Mouse (Mus musculus): ENCODE data around the gene 1110051M20Rik.

The 1110051M20Rik gene

DNA sequence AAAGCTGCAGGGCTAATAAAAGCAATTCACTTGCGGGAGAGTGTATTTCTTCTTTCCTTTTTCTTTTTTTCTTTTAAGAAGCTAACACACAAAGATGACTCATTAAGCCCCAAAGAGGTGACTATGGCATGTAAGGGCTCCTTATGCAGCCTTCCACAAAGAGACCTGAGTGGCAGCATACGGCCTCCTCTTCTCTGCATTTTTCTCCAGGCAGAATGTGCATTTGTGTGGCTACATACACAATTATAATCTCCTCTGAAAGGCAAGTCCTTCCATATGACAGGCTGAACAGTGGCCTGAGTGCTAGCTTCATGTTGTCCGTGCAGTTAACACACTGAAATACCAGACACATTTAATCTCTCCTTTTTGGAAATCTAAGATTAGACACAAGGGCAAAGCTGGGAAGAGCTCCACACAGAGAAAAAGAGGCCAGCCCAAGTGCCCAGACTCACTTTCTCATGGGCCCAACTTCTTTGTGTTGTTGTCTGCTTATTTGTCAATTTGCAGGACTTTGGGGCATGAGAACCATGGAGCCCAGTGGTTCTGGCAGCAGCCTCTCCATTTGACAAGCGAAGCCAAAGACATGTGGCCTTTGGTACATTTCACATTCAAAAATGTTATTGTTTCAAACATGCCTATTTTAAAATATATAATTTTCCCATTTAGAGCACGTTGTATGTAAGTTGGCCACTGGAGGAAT lies 7.2 kb downstream of the 1110051M20Rik start:
- in situ Hi-C loops (cut with MboI; ENCODE audit: low pct_unique_long_range_greater_than_20kb in 1 of 2, low sequenced_read_pairs in 2 of 2, unreplicated experiment in 1 of 2), result no loop called here

DNA sequence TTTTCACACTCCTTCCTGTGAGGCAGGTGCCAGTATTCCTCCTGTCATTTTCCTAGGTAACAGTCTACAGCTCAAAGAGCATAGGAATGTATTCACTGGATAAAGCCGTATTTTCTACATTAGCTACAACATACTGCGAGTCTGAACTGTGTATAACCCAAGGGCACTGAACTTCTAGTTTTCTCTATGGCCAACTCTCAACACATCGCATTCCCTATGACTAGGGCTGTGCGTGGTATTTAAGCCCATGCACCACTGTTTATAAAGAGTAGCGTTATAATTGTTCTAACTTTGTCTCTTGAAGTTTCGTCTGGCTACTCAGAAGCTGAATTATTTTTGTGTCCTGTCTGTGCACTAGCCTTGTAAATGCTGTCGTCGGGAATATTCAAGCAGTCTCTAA lies 7.8 kb downstream of the 1110051M20Rik start:
- in situ Hi-C loops (cut with MboI; ENCODE audit: low pct_unique_long_range_greater_than_20kb in 1 of 2, low sequenced_read_pairs in 2 of 2, unreplicated experiment in 1 of 2), result no loop called here

DNA sequence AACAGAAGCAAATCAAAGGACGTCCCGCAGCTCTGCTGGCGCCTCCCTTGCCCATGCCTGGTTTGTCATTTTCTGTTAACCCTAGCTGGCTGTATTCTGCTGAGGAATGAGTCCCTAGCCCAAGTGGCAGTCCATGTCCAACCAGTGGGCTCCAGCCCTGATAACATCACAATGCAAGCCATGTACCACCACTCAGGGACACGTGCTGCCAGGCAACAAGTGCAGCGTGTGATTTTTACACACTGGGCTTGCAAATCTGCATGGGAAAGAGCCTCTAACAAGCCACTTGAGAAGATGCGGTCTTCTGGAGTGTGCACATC lies 13.9 kb downstream of the 1110051M20Rik start:
- in situ Hi-C loops (cut with MboI; ENCODE audit: low pct_unique_long_range_greater_than_20kb in 1 of 2, low sequenced_read_pairs in 2 of 2, unreplicated experiment in 1 of 2), result no loop called here

DNA sequence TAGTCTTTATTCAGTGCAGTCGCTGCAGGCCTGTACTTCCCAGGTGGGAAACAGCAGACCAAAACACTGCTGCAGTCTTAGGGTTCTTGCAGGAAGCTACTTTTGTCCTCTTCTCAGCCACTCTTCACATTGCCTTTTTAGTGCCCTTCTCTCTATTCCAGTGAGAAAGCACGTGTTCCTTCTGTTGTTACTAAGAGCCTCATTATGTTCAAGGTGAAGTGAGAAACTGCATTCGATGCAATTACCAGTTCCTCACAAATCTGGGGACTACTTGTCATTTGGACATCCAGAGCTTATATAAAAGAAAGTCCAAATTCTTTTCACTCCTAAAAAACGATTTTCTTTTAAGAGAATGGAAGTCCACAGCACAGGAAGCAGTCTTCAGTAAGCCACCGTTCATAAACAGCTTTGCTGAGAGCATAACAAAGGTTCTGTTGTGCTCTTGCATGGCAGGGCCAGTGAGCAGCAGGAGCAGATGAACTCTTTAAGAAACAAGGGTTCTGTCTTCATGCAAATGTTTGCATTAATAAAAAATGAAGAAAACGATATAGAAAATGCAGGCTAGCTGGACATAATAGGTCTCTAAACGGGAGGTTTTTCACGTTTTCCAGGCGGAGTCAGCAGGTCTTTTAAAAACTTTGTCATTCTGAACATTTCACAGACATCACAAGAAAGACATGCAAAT lies 14.4 kb downstream of the 1110051M20Rik start:
- in situ Hi-C loops (cut with MboI; ENCODE audit: low pct_unique_long_range_greater_than_20kb in 1 of 2, low sequenced_read_pairs in 2 of 2, unreplicated experiment in 1 of 2), result no loop called here

DNA sequence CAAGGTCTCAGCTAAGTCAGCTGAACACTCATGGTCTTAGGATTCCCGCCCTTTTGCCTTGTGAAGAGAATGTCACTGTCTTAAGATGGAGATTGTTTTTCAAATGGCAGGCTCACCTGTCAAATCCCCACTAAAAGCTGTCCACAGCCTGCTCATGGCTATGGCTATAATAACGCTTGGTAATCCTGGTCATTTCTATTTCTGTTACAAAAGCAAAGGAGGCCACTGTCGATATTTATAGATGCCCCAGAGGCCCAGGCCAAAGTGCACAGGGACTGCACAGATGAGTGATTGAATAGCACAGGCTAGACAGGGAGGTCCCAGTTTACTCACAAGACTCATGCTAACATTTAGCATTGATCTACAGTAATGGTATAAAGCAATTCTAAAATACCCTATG lies 15.4 kb downstream of the 1110051M20Rik start:
- in situ Hi-C loops (cut with MboI; ENCODE audit: low pct_unique_long_range_greater_than_20kb in 1 of 2, low sequenced_read_pairs in 2 of 2, unreplicated experiment in 1 of 2), result no loop called here

DNA sequence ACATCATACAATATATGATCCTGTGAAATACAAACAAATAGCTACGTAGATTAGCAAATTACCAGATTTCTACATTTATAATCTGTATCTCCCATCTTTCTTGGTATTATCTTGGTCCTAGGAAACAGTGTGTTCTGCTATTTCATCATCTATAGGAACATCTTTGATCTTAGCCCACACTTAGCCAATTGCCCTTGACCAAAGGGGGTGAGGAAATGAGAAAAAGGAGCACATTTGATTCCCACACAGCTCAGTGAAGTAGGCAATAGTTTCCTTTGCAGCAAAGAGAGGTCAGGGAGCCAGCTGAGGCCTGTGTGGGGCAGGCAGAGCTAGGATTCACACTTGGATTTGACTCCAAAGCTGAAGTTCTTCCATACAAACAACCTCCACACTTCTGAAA lies 18.2 kb downstream of the 1110051M20Rik start:
- in situ Hi-C loops (cut with MboI; ENCODE audit: low pct_unique_long_range_greater_than_20kb in 1 of 2, low sequenced_read_pairs in 2 of 2, unreplicated experiment in 1 of 2), result no loop called here

DNA sequence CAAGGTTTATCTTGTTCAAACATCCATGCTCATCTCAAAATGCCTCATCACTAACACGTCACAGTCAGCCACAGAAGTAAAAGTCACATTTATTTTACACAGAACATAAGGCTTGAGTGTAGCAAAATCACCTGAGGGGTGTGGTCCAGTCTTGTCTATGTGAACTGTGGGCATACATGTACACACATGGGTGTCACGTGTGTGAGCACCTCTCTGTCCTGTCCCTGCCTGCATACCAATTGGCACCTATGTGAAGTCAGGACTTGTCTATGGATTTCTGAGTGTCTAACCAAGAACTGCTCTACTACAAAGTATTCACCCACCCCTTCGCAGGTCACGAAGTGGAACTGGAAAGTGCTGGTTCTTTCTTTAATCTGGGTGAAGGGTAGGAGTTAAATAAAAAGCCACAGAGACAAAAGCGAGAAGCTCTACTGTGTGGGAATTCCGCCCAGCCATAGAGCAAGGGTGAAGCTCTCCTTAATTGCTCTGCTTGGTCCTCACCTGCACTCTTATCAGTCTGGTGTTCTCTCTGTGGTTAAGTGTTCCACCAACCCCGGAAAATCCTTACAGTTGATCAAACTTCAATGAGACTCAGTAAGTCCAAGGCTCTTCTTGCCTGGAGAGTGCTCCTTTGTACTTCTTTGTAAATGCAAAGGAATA lies 20.3 kb downstream of the 1110051M20Rik start:
- in situ Hi-C loops (cut with MboI; ENCODE audit: low pct_unique_long_range_greater_than_20kb in 1 of 2, low sequenced_read_pairs in 2 of 2, unreplicated experiment in 1 of 2), result no loop called here

DNA sequence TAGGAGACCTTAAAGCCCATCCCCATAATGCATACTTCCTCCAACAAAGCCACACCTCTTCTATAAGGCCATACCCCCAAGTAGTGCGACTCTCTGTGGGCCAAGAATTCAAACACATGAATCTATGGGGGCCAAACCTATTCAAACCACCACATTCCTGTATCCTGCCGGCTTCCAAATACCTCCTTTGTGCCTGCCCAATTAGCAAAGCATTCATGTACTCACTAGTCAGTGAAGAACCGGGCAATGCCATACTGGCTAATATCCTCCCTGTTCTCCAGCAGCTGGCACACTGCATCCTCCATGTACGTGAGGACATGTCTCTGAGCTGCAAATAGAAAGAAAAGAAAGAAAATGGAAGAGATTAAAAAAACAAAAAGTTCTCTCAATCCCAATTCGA lies 22.9 kb downstream of the 1110051M20Rik start:
- in situ Hi-C loops (cut with MboI; ENCODE audit: low pct_unique_long_range_greater_than_20kb in 1 of 2, low sequenced_read_pairs in 2 of 2, unreplicated experiment in 1 of 2), result no loop called here

DNA sequence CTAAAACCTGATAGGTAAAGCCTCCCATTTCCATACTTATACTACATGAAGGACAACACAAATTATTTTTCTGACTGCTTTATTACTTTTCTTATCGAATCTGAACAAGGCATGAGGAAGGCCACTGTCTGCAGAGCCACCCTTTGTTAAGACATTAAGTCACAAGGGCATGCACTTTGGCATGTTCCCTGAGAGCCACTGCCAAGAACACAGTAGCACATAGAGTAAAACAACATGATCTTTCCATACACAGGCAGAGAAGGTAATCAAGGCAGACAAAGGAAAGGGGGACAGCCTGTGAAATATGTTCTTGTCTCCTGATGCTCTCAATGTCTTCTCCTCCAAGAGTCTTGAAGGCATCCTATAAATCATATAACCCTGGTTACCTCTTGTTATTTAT lies 30.7 kb downstream of the 1110051M20Rik start:
- in situ Hi-C loops (cut with MboI; ENCODE audit: low pct_unique_long_range_greater_than_20kb in 1 of 2, low sequenced_read_pairs in 2 of 2, unreplicated experiment in 1 of 2), result no loop called here

DNA sequence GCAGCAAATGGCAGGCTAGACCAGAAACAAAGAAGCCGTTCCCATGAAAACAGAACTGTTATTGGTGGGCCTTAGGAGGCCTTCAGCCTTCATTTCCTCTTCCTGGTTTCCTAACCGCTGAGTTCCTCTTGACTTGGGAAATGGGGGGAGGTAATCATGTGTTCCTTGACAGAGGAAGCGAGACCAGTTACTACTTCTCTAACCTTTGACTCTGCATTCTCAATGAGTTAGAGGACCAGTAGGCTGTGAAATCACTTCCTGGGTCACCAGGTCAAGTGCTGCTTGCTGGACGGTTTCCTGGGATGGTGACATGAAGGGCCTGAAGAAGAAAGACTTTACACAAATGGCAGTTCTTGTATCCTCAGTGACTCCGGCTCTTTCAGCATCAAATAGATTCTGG lies 32.1 kb downstream of the 1110051M20Rik start:
- in situ Hi-C loops (cut with MboI; ENCODE audit: low pct_unique_long_range_greater_than_20kb in 1 of 2, low sequenced_read_pairs in 2 of 2, unreplicated experiment in 1 of 2), result no loop called here

DNA sequence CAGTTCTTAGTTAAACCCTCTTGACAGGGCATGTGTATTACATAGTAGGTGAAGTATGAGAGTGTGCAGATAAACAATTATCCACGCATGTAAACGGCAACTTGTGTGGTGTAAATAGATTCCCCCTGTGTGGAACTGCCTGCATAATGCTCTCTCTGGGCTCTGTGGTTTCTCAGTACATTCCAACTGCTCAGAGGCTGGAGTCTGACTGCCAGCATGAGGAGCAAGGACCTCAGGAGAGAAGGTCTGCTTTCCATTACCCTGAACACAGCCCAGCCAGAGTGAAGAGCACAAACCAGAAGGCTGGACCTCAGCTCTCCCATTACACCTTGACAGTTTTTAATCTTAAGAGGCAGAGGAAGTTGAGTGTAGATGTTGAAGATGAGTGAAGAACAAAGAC lies 33.0 kb downstream of the 1110051M20Rik start:
- in situ Hi-C loops (cut with MboI; ENCODE audit: low pct_unique_long_range_greater_than_20kb in 1 of 2, low sequenced_read_pairs in 2 of 2, unreplicated experiment in 1 of 2), result no loop called here

DNA sequence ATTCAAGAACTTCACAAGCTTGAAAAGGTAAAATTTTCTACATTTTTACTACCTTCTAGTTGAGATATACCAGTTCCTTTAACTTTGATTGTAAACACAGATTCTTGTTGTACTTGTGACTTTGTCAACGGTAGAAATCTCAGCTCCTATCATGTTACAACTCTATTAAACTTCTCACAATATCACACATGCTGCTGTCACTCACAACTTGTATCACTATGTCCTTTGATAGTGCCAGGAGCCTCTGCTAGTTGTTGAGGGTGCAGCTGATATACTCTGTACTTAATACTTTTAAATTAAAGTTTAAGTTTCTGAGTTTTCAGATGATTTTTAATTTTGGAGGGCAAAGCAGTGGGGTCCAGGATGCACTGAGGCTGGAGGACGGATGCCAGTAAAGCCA lies 36.5 kb downstream of the 1110051M20Rik start:
- in situ Hi-C loops (cut with MboI; ENCODE audit: low pct_unique_long_range_greater_than_20kb in 1 of 2, low sequenced_read_pairs in 2 of 2, unreplicated experiment in 1 of 2), result no loop called here

DNA sequence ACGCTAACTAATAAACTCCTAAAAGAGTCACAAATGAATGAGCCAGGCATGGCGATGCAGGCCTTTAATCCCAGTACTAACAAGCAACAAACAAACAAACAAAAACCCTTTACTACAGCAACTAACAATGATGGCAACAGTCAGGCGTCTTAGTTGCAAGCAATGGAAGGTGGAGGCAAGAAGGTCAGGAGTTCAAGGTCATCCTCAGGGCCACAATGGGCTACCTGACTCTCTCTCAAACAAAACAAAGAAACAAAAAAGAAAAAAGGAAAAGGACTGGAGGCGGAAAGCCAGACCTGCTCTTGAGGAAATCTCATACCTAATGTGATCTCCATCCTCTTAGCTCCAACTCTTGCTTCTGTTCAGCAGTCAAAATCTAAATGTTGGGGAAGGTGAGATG lies 39.4 kb downstream of the 1110051M20Rik start:
- in situ Hi-C loops (cut with MboI; ENCODE audit: low pct_unique_long_range_greater_than_20kb in 1 of 2, low sequenced_read_pairs in 2 of 2, unreplicated experiment in 1 of 2), result no loop called here

DNA sequence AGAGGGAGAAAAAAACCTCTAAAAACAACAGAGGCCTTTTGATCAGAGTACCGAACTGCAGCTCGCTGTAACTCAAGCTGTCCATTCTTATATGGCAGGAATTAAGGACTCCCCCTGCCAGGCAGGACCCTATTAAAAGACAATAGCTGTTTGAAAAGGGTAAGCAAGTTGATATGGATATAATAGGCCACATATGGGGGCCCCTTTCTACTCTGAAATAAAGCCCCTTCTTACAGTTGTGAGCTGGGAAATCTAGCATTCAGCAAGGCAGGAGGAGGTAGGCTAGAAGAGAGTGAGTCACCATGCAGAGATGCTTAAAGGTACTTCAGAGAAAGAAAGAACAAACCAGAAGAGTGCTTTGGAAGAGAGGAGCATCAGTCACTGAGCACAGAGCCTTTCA lies 44.8 kb downstream of the 1110051M20Rik start:
- in situ Hi-C loops (cut with MboI; ENCODE audit: low pct_unique_long_range_greater_than_20kb in 1 of 2, low sequenced_read_pairs in 2 of 2, unreplicated experiment in 1 of 2), result no loop called here

DNA sequence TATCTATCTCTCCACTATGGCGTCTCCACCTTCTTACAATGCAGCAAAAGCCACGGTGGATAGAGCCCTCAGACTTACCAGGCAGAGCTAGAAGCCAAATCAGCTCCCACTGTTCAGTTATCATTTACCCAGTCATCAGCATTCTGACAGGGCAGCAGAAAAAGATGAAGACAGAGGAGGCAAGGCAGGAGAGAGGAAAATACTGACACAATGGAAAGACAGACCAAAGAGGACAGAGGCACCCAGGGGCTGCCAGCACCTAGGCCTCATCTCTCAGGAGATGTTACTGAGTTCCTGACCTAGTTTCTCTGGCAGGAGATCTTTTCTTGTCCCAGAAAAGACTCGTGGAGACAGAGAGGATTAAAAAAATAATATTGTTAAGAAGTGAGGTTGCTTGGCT lies 45.3 kb downstream of the 1110051M20Rik start:
- in situ Hi-C loops (cut with MboI; ENCODE audit: low pct_unique_long_range_greater_than_20kb in 1 of 2, low sequenced_read_pairs in 2 of 2, unreplicated experiment in 1 of 2), result no loop called here

DNA sequence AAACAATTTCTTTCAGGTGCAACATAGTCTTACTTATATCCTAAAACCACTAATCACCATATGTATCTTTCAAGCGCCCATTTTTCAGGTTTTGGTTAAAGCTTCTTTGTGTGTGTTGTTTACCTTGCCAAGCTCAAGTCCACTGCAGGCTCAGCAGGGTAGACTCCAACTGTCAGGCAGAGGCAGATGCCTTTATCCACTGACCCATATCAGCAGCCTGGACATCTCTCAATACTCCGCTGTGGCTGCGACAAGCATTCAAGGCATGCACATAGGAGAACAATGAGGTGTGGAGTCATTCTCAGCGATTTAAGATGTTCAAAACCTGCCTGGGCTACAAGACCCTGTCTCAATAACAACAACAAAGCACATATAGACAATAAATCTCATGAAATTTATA lies 50.4 kb downstream of the 1110051M20Rik start:
- in situ Hi-C loops (cut with MboI; ENCODE audit: low pct_unique_long_range_greater_than_20kb in 1 of 2, low sequenced_read_pairs in 2 of 2, unreplicated experiment in 1 of 2), result no loop called here

DNA sequence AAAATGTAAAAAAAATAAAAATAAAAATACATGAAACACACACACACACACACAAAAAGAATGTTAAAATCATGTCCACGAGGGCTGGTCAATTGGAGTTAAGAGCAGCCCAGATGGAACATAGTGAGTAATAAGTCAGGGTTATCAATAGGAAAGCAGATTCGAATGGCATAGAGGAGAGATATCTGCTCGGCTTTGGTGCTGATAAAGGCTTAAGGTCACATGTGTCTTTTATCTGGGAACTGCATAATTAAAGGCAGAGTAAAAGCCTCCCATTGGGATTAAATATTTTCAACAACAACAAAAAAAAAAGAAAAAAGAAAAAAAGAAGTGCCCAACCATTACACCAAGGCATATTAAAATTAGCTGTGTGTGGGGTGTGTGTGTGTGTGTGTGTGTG lies 55.8 kb downstream of the 1110051M20Rik start:
- in situ Hi-C loops (cut with MboI; ENCODE audit: low pct_unique_long_range_greater_than_20kb in 1 of 2, low sequenced_read_pairs in 2 of 2, unreplicated experiment in 1 of 2), result no loop called here

DNA sequence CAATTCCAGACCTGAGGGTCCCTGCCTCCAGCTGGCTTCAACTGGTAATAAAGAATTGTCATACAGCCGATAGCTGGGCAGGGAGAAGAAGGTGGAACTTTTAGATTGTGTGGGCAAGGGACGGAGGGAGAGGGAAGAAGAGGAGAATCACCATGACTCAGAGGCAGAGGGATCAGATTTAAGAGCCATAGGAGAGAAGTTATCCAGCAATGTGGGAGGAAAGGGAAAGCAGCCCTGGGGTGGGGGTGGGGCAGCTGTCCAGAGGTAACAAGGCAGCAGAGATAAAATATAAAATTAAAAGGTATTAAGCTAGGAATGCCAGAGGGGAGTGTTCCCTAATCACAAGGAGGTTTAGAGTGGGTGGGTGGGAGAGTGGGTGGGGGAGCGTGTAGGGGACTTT lies 56.2 kb downstream of the 1110051M20Rik start:
- in situ Hi-C loops (cut with MboI; ENCODE audit: low pct_unique_long_range_greater_than_20kb in 1 of 2, low sequenced_read_pairs in 2 of 2, unreplicated experiment in 1 of 2), result no loop called here

DNA sequence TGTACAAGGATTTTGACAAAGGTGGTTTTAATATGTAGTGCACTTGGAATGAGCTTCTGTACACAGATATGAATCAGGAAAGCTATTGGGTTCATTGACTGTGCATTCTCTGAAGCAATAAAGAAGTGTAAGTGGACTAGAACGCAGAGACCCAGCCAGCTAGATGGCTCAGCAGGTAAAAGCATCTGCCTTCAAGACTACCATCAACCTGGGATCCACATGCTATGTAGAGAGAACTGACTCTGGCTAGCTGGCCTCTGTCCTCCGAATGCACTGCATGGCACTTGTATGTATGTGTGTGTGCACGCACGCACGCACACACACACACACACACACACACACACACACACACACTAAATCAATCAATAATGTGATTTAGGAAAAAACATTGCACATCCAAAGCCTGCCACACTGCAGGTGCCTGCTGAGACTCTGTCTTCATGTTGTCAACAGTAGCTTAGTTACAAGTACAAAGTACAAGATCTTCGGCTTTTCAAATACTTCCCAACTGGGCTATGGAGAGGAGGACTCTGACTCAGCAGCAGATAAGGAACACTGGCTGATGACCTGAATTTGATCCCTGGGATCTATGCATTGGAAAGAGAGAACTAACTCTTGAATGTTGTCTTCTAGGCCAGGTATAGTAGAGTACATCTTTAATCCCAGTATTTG lies 57.1 kb downstream of the 1110051M20Rik start:
- in situ Hi-C loops (cut with MboI; ENCODE audit: low pct_unique_long_range_greater_than_20kb in 1 of 2, low sequenced_read_pairs in 2 of 2, unreplicated experiment in 1 of 2), result no loop called here

Data from mouse embryonic stem cell (cell line).